Mouse (Mus musculus) E14TG2a.4 (cell line): ENCODE measurements around the gene Bmt2.

Experiments used
- H3K27me3 ChIP-seq: 2 replicates; pipeline ENCODE4 v1.6.1; 2014; ENCODE audit warnings: low read length, control low read depth; ENCODE audit not compliant: insufficient read depth
- H3K36me3 ChIP-seq: 2 replicates; pipeline ENCODE4 v1.6.1; 2014; ENCODE audit warnings: low read length, control low read depth; ENCODE audit not compliant: insufficient read depth
- H3K4me1 ChIP-seq: replicated peaks from 2 replicates; pipeline ENCODE4 v1.6.1; 2014; ENCODE audit warnings: low read depth, low read length, control low read depth
- H3K4me3 ChIP-seq: replicated peaks from 2 replicates; pipeline ENCODE4 v1.5.1; 2014; ENCODE audit warnings: mild to moderate bottlenecking, low read length
- H3K9me3 ChIP-seq: 2 replicates; pipeline ENCODE4 v1.6.1; 2014; ENCODE audit warnings: low read length, control low read depth
- CTCF ChIP-seq: conservative IDR thresholded peaks from 2 replicates; pipeline ENCODE4 v1.5.1; 2014; ENCODE audit warnings: low read length
- NANOG ChIP-seq: IDR thresholded peaks from 2 replicates; pipeline ENCODE4 v1.6.1; 2014; ENCODE audit warnings: borderline replicate concordance, low read length, mixed read lengths
- POU5F1 ChIP-seq: IDR thresholded peaks from 2 replicates; pipeline ENCODE4 v1.6.1; 2014; ENCODE audit warnings: low read length, borderline replicate concordance

Gene Bmt2

GRCm38 (mm10) chr6:13677818-13678282 is at the start of gene Bmt2:
Gene Bmt2, minus strand, starts transcription at chr6:13677966.
- H3K36me3 ChIP-seq: no peaks in the 10 kb centered on the region
- TF ChIP-seq POU5F1 (no peak), NANOG (no peak), CTCF (no peak)
- peaks cover 7% of the 10 kb centered on the region; the same call in 1 of the 2 replicates for H3K4me1 ChIP-seq
- H3K27me3 ChIP-seq: no peaks in the 10 kb centered on the region
- peaks cover 15% of the 10 kb centered on the region; the same call in 1 of the 2 replicates for H3K9me3 ChIP-seq
- peak within 1 kb of the TSS; percentile 93 for H3K4me3 ChIP-seq

GRCm38 (mm10) chr6:13722166-13722565 is 44.4 kb upstream of the Bmt2 start:
- no peaks in the 10 kb centered on the region for H3K9me3 ChIP-seq
- H3K4me1 ChIP-seq: no peaks in the 10 kb centered on the region
- H3K27me3 ChIP-seq: no peaks in the 10 kb centered on the region
- no peak for TF ChIP-seq POU5F1
- TF ChIP-seq NANOG: no peak
- no peak for TF ChIP-seq CTCF
- no peak overlapping the region for H3K4me3 ChIP-seq
- H3K36me3 ChIP-seq: no peaks in the 10 kb centered on the region

DNA sequence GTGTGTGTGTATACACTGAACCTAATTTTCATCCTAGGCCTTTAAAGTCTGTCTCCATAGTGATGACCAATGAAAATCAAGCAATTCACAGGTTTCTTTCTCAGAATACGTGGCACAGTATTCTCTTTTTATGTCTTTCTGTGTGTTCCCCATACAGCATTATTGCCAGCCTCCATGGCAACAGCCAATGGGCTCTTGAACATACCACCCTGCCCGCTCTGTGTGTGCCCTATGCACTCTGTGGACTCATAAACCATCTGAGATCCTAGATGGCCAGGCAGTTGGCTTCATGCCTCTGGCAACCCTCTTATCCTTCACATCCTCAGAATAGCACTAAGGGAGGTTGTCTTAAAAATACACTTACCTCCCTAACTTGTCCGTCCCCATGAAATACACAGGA is 37.1 kb upstream of the Bmt2 start:
- Histone ChIP-seq H3K9me3 (peaks cover 8% of the 10 kb centered on the region), H3K36me3 (no peaks in the 10 kb centered on the region), H3K27me3 (no peaks in the 10 kb centered on the region), H3K4me3 (no peak overlapping the region), H3K4me1 (no peaks in the 10 kb centered on the region)
- TF ChIP-seq CTCF (no peak), POU5F1 (no peak), NANOG (no peak)

- Histone ChIP-seq H3K9me3 (peaks cover 19% of the 10 kb centered on the region), H3K27me3 (no peaks in the 10 kb centered on the region), H3K36me3 (no peaks in the 10 kb centered on the region), H3K4me1 (no peaks in the 10 kb centered on the region), H3K4me3 (no peak overlapping the region)
- TF ChIP-seq CTCF (no peak), NANOG (no peak)
Observed at GRCm38 (mm10) chr6:13696882-13697281, 19.1 kb upstream of the Bmt2 start.

DNA sequence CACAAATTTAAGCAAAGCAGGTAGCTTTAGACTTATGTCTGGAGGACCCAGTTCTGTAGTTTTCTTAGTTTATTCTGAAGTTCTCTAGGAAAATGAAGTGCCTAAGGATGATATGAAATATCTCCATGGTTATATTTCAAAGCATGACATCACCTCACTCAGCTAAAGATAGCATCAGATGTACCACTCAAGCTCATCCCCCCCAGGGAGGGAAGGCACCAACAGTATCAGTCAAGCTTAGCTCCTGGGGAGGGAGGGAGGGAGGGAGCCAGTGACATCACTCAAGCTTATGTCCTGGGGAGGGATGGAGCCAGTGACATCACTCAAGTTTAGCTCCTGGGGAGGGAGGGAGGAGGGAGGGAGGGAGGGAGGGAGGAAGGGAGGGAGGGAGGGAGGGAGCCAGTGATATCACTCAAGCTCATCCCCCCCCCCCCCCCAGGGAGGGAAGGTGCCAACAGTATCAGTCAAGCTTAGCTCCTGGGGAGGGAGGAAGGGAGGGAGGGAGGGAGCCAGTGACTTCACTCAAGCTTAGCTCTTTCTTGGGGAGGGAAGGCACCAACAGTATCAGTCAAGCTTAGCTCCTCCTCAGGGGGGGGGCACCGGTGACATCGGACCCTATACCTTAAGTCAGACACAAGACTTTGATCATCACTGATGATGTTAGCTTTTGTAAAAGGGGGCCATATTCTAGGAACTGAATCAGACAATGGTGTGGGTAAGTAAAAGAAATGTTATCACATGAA is 17.5 kb upstream of the Bmt2 start:
- Histone ChIP-seq H3K9me3 (peaks cover 15% of the 10 kb centered on the region), H3K4me3 (no peak overlapping the region), H3K36me3 (no peaks in the 10 kb centered on the region), H3K4me1 (no peaks in the 10 kb centered on the region), H3K27me3 (no peaks in the 10 kb centered on the region)
- TF ChIP-seq NANOG: no peak
- no peak for TF ChIP-seq CTCF
- TF ChIP-seq POU5F1: no peak

GRCm38 (mm10) chr6:13691657-13692294 is 14.0 kb upstream of the Bmt2 start:
- Histone ChIP-seq H3K4me1 (no peaks in the 10 kb centered on the region), H3K9me3 (peaks cover 3% of the 10 kb centered on the region; the same call in 1 of the 2 replicates), H3K27me3 (no peaks in the 10 kb centered on the region), H3K36me3 (no peaks in the 10 kb centered on the region), H3K4me3 (no peak overlapping the region)
- TF ChIP-seq CTCF (no peak), POU5F1 (no peak)

DNA sequence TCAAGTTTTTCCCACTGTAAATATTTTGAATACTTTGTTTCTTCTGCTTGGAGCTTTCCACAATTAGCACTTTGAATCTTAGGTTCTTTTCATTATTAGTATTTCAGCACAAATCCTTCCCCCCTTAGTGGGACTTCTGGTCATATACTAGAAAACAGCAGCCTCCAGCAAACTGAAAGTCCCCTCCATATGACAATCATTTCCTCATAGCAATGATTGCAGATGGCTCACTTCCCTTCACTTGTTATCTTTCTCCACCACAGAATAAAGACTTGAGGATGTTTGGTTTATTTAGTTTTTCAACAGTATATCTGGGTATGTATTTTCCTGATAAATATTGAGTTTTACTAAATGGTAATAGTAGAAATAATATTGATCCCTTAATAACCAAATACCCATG is 12.6 kb upstream of the Bmt2 start:
- Histone ChIP-seq H3K9me3 (peaks cover 3% of the 10 kb centered on the region; the same call in 1 of the 2 replicates), H3K4me3 (no peak overlapping the region), H3K4me1 (no peaks in the 10 kb centered on the region), H3K27me3 (no peaks in the 10 kb centered on the region), H3K36me3 (no peaks in the 10 kb centered on the region)
- no peak for TF ChIP-seq CTCF
- TF ChIP-seq POU5F1: no peak
- TF ChIP-seq NANOG: no peak

DNA sequence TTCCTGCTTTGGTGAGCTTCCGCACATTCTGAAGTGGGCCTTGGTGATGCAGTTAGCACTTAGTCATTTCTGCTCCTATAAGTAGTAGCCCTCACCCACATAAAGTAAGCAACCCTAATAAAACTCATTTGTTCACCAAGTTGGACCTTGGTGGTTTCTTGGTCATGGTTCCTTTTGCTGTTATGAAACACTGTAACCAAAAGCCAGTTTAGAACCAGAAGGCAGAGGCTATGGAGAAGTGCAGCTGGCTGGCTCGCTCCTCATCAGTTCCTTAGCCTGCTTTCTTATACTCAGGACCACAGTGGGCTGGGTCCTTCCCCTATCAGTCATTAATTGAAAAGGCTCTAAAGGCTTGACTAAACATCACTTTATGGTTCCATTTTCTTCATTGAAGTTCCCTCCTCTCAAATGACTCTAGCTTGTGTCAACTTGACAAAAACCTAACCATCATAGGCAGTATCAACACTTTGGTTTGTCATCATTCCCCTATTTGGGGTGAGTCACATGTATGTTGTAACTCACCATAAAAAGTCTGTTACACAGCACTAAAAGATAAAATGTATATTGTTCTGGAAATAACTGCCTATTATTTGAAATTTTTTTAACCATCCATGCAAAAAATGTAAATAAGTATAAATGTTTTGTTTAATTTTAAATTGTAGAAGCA is 6.3 kb upstream of the Bmt2 start:
- H3K27me3 ChIP-seq: no peaks in the 10 kb centered on the region
- H3K4me1 ChIP-seq: no peaks in the 10 kb centered on the region
- no peaks in the 10 kb centered on the region for H3K36me3 ChIP-seq
- peaks cover 9% of the 10 kb centered on the region; the same call in 1 of the 2 replicates for H3K9me3 ChIP-seq
- TF ChIP-seq CTCF: no peak
- TF ChIP-seq POU5F1: no peak
- TF ChIP-seq NANOG: no peak
- no peak overlapping the region for H3K4me3 ChIP-seq
